Mouse (Mus musculus) liver, embryonic 12.5 days (tissue): ENCODE measurements at regions not wholly inside any gene's neighbourhood (a gene's known extent, or its start where the extent isn't known, plus 50 kb on each side); places are given as distances from the start of the nearest gene placed in this dataset.
"Not testable (repeated sequence)": the region's sequence is repeated elsewhere in the genome, so short reads cannot be mapped to it uniquely, and the experiment has no call there.

Experiments used
- ATAC-seq: fragments of 200-750 bp; cut with Nextera tagmentation; 2 replicates; pipeline ENCODE4 v1.8.0; 2017; ENCODE audit warnings: moderate number of reproducible peaks, mild to moderate bottlenecking, moderate library complexity
- H3K27ac ChIP-seq: fragments of 300-500 bp; sonication (generic); 2 replicates; pipeline ENCODE4 v1.5.1; 2016; ENCODE audit warnings: mild to moderate bottlenecking
- H3K27me3 ChIP-seq: fragments of 300-500 bp; sonication (generic); replicated peaks from 2 replicates; pipeline ENCODE4 v1.6.1; 2016; ENCODE audit warnings: mild to moderate bottlenecking, moderate library complexity
- H3K36me3 ChIP-seq: fragments of 300-500 bp; sonication (generic); 2 replicates; pipeline ENCODE4 v1.6.1; 2016; ENCODE audit warnings: mild to moderate bottlenecking, moderate library complexity
- H3K4me1 ChIP-seq: fragments of 300-500 bp; sonication (generic); 2 replicates; pipeline ENCODE4 v1.6.1; 2016
- H3K4me2 ChIP-seq: fragments of 300-500 bp; sonication (generic); 2 replicates; pipeline ENCODE4 v1.6.1; 2016; ENCODE audit warnings: mild to moderate bottlenecking, moderate library complexity
- H3K4me3 ChIP-seq: fragments of 300-500 bp; sonication (generic); 2 replicates; pipeline ENCODE4 v1.5.1; 2016; ENCODE audit warnings: mild to moderate bottlenecking, moderate library complexity
- H3K9ac ChIP-seq: fragments of 300-500 bp; sonication (generic); 2 replicates; pipeline ENCODE4 v1.6.1; 2016; ENCODE audit warnings: mild to moderate bottlenecking, moderate library complexity
- H3K9me3 ChIP-seq: fragments of 300-500 bp; sonication (generic); replicated peaks from 2 replicates; pipeline ENCODE4 v1.6.1; 2016; ENCODE audit warnings: mild to moderate bottlenecking, moderate library complexity
- WGBS: fragments of 180-500 bp; shearing (Covaris S2); methylation state at CpG from one replicate; pipeline ENCODE4 v1.1.7; 2016; ENCODE audit not compliant: insufficient replicate concordance; 5-methylcytosine and 5-hydroxymethylcytosine counted together

- no peak for ATAC-seq
- no peaks in the 10 kb centered on the region for H3K4me1 ChIP-seq
- H3K27ac ChIP-seq: no peak overlapping the region
- H3K9ac ChIP-seq: no peak overlapping the region
- WGBS: 48% methylated on average over 1 of the region's 1 CpGs
- H3K36me3 ChIP-seq: no peaks in the 10 kb centered on the region
- no peaks in the 10 kb centered on the region for H3K27me3 ChIP-seq
- no peak overlapping the region for H3K4me3 ChIP-seq
- no peaks in the 10 kb centered on the region for H3K9me3 ChIP-seq
- no peak overlapping the region for H3K4me2 ChIP-seq
Observed at GRCm38 (mm10) chrX:70871209-70871608, 178.8 kb upstream of the Mamld1 start.

- H3K4me2 ChIP-seq: no peak overlapping the region
- WGBS: 64% methylated on average over 2 of the region's 2 CpGs
- H3K27ac ChIP-seq: no peak overlapping the region
- no peaks in the 10 kb centered on the region for H3K27me3 ChIP-seq
- H3K4me1 ChIP-seq: no peaks in the 10 kb centered on the region
- no peak overlapping the region for H3K4me3 ChIP-seq
- H3K9me3 ChIP-seq: no peaks in the 10 kb centered on the region
- no peak for ATAC-seq
- no peak overlapping the region for H3K9ac ChIP-seq
- no peaks in the 10 kb centered on the region for H3K36me3 ChIP-seq
Observed at GRCm38 (mm10) chrX:70881326-70881725, 168.7 kb upstream of the Mamld1 start.

GRCm38 (mm10) chrX:70883461-70883860, 166.6 kb upstream of the Mamld1 start:
- Histone ChIP-seq H3K36me3 (no peaks in the 10 kb centered on the region), H3K9me3 (no peaks in the 10 kb centered on the region), H3K4me1 (no peaks in the 10 kb centered on the region), H3K4me2 (no peak overlapping the region), H3K27me3 (no peaks in the 10 kb centered on the region), H3K9ac (no peak overlapping the region), H3K4me3 (no peak overlapping the region), H3K27ac (no peak overlapping the region)
- WGBS: 34% methylated on average over 2 of the region's 2 CpGs
- no peak for ATAC-seq

- H3K27me3 ChIP-seq: no peaks in the 10 kb centered on the region
- no peak overlapping the region for H3K4me2 ChIP-seq
- no peaks in the 10 kb centered on the region for H3K36me3 ChIP-seq
- H3K9ac ChIP-seq: no peak overlapping the region
- H3K4me3 ChIP-seq: no peak overlapping the region
- no peaks in the 10 kb centered on the region for H3K4me1 ChIP-seq
- WGBS: 67% methylated on average over 2 of the region's 2 CpGs
- H3K9me3 ChIP-seq: no peaks in the 10 kb centered on the region
- no peak for ATAC-seq
- no peak overlapping the region for H3K27ac ChIP-seq
Observed at GRCm38 (mm10) chrX:70894517-70894916, 155.5 kb upstream of the Mamld1 start.

GRCm38 (mm10) chrX:70895554-70895953, 154.5 kb upstream of the Mamld1 start:
- Histone ChIP-seq H3K27ac (no peak overlapping the region), H3K4me3 (no peak overlapping the region), H3K4me2 (no peak overlapping the region), H3K36me3 (no peaks in the 10 kb centered on the region), H3K27me3 (no peaks in the 10 kb centered on the region), H3K9ac (no peak overlapping the region), H3K4me1 (no peaks in the 10 kb centered on the region), H3K9me3 (no peaks in the 10 kb centered on the region)
- 62% methylated on average over 4 of the region's 4 CpGs for WGBS
- no peak for ATAC-seq

- H3K4me3 ChIP-seq: no peak overlapping the region
- H3K4me2 ChIP-seq: no peak overlapping the region
- no peak overlapping the region for H3K9ac ChIP-seq
- no peaks in the 10 kb centered on the region for H3K9me3 ChIP-seq
- H3K4me1 ChIP-seq: no peaks in the 10 kb centered on the region
- no peaks in the 10 kb centered on the region for H3K36me3 ChIP-seq
- 66% methylated on average over 2 of the region's 2 CpGs for WGBS
- H3K27me3 ChIP-seq: no peaks in the 10 kb centered on the region; the same call in 1 of the 2 replicates
- no peak for ATAC-seq
- H3K27ac ChIP-seq: no peak overlapping the region
Observed at GRCm38 (mm10) chrX:70897110-70897721, 152.8 kb upstream of the Mamld1 start.

- not testable (repeated sequence) for H3K9me3 ChIP-seq, H3K36me3 ChIP-seq, H3K27ac ChIP-seq, H3K9ac ChIP-seq, ATAC-seq, H3K4me1 ChIP-seq, H3K27me3 ChIP-seq, H3K4me3 ChIP-seq, H3K4me2 ChIP-seq
- 74% methylated on average over 1 of the region's 1 CpGs for WGBS
Observed at GRCm38 (mm10) chrX:70898836-70899235, 151.2 kb upstream of the Mamld1 start.

- Histone ChIP-seq H3K4me2 (no peak overlapping the region), H3K4me3 (no peak overlapping the region), H3K9me3 (no peaks in the 10 kb centered on the region), H3K27ac (no peak overlapping the region), H3K27me3 (peaks cover 5% of the 10 kb centered on the region; the same call in 1 of the 2 replicates), H3K4me1 (no peaks in the 10 kb centered on the region), H3K9ac (no peak overlapping the region), H3K36me3 (no peaks in the 10 kb centered on the region)
- no peak for ATAC-seq
- WGBS: 58% methylated on average over 8 of the region's 8 CpGs
Observed at GRCm38 (mm10) chrX:70899720-70900479, 150.2 kb upstream of the Mamld1 start.

- 50% methylated on average over 2 of the region's 2 CpGs for WGBS
- Histone ChIP-seq H3K27ac (no peak overlapping the region), H3K4me1 (no peaks in the 10 kb centered on the region), H3K4me3 (no peak overlapping the region), H3K9me3 (no peaks in the 10 kb centered on the region), H3K36me3 (no peaks in the 10 kb centered on the region), H3K27me3 (no peaks in the 10 kb centered on the region), H3K9ac (no peak overlapping the region), H3K4me2 (no peak overlapping the region)
- no peak for ATAC-seq
Observed at GRCm38 (mm10) chrX:70925646-70926045, 124.4 kb upstream of the Mamld1 start.

GRCm38 (mm10) chrX:70931944-70932343, 118.1 kb upstream of the Mamld1 start:
- Histone ChIP-seq H3K36me3 (no peaks in the 10 kb centered on the region), H3K4me3 (no peak overlapping the region), H3K9ac (no peak overlapping the region), H3K4me2 (no peak overlapping the region), H3K9me3 (no peaks in the 10 kb centered on the region), H3K27ac (no peak overlapping the region), H3K4me1 (no peaks in the 10 kb centered on the region), H3K27me3 (no peaks in the 10 kb centered on the region)
- WGBS: 56% methylated on average over 2 of the region's 2 CpGs
- no peak for ATAC-seq

GRCm38 (mm10) chrX:70945382-70945781, 104.7 kb upstream of the Mamld1 start:
- no peak overlapping the region for H3K27ac ChIP-seq
- WGBS: 35% methylated on average over 2 of the region's 2 CpGs
- no peak overlapping the region for H3K4me2 ChIP-seq
- H3K9ac ChIP-seq: no peak overlapping the region
- no peaks in the 10 kb centered on the region for H3K4me1 ChIP-seq
- no peaks in the 10 kb centered on the region for H3K36me3 ChIP-seq
- no peaks in the 10 kb centered on the region for H3K27me3 ChIP-seq
- ATAC-seq: no peak
- H3K9me3 ChIP-seq: no peaks in the 10 kb centered on the region
- H3K4me3 ChIP-seq: no peak overlapping the region

- 0 out of 2 replicates have a peak, but pooled peaks have one; percentile 32 for ATAC-seq
- H3K27me3 ChIP-seq: no peaks in the 10 kb centered on the region
- no peak overlapping the region for H3K4me3 ChIP-seq
- no peak overlapping the region for H3K9ac ChIP-seq
- no peak overlapping the region for H3K4me2 ChIP-seq
- no peaks in the 10 kb centered on the region for H3K36me3 ChIP-seq
- 59% methylated on average over 8 of the region's 8 CpGs for WGBS
- no peaks in the 10 kb centered on the region for H3K9me3 ChIP-seq
- H3K27ac ChIP-seq: no peak overlapping the region
- H3K4me1 ChIP-seq: no peaks in the 10 kb centered on the region
Observed at GRCm38 (mm10) chrX:70946052-70946451, 104.0 kb upstream of the Mamld1 start.
